Mouse (Mus musculus) frontal cortex, adult 2 months (tissue): Measurements from ENCODE around the gene Ruvbl1. TPM values are rescaled to one million over a fixed set of nuclear protein-coding genes. Genes with fewer than 3 reads are reported as not detected.
A peak's percentile ranks its signal among the peaks of the same experiment; 100 is the strongest.

ENCODE experiments used
- DNase-seq, 2 experiments: peaks; one replicate each; pipeline ENCODE4 v3.0.0; 2022; ENCODE audit warnings: low spot score in 1 of 2; ENCODE audit errors: extremely low spot score in 1 of 2
- polyA plus RNA-seq: library from polyadenylated mRNA; depleted of rRNA; stranded (reverse); fragments of >200 nt; gene quantifications from 2 replicates; pipeline ENCODE4 v1.2.3, GENCODE M21; 2012; rRNA removed

Ruvbl1 gene
- 46.2 and 48.2 TPM in 2 replicates for polyA plus RNA-seq

DNA sequence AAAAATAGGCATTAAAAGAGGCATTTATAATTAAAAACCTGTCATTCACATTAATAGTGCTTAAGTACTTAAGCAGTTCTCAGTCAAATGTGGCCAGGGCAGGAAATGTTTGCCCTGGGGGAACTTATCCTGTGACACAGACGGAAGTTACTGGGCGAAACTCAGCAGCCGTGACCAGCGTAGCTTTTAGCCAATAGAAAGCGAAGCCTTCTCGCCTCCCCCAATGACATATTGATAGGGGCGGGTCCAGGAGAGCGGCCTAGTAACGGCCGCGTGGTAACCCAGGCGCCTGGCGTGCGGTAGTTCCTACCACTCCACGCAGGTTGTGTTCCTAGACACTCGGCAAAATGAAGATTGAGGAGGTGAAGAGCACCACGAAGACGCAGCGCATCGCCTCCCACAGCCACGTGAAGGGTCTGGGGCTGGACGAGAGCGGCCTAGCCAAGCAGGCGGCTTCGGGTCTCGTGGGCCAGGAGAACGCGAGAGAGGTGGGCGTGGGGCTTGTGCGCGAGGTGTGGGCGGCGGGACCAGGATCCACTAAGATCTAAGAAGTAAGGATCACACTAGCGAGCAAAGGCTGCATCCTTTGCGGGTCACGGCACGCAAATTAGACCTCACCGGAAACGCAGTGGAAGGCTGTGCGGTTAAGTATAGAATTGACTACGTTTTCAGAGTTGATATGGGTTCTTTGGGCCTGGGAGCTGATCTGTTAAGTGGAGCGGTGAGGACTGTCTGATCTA is at the start of gene Ruvbl1:
Gene Ruvbl1, plus strand, starts transcription at position 229 of the 740 bp plus-strand sequence.
- DNase-seq = peak; percentile 92 to 94

DNA sequence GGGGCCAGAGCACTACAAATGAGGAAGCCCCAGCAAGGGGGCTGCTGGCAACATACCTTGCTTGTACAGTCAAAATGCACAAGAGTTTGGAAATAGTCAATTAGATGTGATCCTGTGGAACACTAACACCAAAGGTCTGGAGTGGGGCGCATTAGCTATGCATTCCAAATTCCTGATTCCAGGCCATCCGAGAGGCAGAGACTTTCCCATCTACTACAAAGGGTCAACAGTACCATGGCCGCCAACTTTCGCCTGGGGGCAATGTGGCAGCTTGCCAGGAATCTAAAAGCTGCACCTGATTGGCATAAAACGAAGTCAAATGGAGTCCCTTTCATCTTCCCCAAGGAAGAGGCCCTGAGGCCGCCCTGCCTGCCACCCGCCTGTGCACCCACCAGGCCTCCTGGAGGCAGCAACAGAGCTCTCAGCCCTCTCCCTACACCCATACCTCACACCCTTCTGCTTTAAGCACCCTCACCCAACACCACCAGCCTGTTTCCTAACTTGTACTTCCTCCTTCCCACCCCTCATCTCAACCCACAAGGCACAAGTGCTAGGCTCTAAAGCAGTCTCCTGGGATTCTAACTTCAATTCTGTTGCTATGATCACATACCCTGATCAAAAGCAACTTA is 49.0 kb upstream of the Ruvbl1 start:
- no peak for DNase-seq

DNA sequence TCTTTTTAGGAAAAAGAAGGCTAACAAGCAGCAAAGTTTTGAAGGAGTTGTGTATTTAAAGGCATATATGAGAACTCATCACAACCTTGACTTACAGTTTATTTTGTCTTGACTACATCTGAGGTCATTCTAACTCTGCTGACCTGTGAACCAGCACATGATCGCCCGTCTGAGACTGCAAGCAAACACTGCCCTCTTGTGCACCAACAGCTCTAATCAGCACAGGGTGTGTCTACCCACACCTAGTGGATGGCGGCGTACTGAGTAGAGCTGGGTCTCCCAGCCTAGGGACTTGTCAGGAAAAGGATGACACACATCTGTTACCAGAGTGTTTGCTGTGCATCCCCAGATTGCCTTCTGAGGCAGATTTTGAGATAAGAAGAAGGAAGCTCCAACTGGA is 34.0 kb upstream of the Ruvbl1 start:
- no peak for DNase-seq

DNA sequence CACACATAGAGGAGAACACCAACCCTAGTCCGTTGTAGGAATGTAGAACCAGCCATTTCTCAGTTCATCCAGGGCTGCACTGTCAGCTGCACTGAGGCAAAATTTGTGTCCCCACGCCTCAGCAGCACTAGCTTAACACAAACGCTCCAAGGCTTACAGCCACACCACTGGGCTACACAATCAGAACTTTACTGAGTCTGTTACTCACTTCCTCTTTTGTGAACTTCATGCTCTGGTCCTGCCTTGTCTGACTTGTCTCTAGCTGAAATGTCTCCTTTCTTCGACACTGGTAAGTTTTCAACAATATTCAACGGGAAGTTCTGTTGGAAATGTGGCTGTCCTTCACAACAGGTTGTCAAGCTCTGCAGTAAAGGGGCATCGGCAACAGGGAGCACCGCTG is 29.6 kb upstream of the Ruvbl1 start:
- no peak for DNase-seq

DNA sequence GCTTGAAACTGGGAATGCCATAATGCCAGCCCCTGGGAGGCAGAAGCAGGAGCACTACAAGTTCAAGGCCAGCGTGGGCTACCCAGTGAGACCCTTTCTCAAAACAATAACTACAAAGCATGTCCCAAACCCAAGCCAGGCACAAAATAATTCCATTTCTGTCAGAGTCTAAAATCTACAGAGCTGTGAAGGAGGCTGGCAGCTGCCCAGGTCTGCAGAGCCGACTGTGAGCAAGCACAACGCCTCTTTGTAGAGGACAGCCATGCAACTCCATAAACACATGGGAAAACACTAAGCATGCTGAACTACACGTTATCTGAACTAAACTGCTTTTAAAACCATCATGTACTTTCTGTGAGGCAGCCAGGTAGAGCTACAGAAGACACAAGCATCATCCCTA is 26.2 kb upstream of the Ruvbl1 start:
- DNase-seq = peak; percentile 14 to 62

DNA sequence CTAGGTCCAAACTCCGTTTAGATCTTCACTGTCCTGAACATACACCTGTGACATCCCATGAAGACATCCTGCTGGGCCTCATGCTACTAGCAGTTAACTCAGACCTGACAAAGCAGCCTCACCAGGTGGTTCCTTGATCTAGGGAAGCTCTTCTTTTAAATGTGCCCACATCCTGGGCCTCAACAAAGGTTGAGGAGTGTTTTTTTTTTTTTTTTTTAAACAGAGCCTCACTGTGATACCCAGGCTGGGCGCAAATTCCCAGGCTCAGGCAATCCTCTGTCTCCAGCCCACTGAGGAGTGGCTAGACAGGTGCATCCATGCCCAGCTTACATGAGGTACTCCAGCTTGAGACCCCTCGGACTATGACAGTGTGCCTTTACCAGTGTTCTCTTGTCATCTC is 22.7 kb upstream of the Ruvbl1 start:
- no peak for DNase-seq

DNA sequence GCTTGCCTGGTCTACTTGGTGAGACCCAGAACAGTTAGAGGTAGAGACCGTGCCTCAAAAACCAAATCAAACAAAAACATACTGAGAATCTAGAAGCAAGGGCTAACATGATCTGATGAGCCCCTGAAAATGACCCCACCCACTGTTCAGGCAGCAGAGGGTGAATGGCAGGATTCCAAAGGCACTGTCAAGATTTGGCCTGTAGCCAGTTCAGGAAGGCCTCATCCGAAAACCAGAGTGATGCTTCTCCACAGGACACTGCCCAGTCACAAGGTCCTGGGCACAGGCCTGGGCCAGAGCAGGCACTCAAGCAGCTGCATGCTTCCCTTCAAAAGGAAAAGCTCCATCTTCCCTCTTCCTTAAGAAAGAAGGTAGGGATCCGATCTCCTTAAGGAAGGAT is 21.8 kb upstream of the Ruvbl1 start:
- no peak for DNase-seq

DNA sequence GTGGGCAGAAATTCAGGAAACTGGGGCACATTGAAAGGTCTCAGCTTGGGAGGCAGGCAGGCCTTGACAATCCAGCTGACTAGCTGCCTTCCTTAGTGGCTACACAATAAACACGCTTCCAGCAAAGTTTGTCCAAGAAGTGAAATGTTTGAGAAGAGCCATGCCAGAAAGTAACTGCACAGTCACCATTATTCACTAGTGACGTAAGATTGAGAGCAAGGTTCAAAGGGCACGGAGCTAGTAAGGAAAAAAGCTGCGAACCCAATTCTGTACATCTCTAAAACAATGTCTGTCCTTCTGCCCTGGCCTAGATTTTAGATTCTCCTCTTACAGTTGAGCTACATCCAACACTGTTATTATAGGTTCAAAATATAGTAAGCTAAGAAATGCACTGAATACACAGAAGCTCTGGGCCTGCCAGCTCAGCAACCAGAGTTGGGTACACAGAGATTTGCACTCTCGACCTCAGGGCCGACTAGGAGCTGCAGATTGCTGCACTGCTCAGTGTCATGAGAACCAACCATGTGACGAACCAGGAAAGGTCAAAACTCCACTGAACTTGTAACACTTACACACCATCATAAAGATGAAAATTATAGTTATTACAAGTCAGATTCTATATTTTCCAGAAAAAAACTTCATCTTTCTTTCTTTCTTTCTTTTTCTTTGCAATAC is 21.0 kb upstream of the Ruvbl1 start:
- no peak for DNase-seq

DNA sequence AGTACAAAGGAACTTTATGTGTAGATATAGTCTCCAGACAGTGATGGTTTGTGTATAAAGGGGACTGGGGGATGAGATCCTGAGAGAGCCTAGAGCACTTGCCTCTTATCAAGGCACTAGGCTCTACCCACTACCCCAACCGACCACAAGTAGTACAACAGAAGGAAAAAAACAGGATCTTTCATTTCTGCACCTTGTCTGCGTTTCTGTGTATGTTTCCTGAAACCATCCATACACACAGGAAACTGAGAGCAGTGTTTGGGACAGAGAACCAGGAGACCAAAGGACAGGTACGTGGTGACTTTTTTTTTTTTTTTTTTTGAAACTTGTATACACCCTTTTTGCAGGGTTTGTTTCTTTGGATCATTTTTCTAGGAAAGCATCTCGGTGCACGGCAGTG is 19.5 kb upstream of the Ruvbl1 start:
- DNase-seq = no peak

DNA sequence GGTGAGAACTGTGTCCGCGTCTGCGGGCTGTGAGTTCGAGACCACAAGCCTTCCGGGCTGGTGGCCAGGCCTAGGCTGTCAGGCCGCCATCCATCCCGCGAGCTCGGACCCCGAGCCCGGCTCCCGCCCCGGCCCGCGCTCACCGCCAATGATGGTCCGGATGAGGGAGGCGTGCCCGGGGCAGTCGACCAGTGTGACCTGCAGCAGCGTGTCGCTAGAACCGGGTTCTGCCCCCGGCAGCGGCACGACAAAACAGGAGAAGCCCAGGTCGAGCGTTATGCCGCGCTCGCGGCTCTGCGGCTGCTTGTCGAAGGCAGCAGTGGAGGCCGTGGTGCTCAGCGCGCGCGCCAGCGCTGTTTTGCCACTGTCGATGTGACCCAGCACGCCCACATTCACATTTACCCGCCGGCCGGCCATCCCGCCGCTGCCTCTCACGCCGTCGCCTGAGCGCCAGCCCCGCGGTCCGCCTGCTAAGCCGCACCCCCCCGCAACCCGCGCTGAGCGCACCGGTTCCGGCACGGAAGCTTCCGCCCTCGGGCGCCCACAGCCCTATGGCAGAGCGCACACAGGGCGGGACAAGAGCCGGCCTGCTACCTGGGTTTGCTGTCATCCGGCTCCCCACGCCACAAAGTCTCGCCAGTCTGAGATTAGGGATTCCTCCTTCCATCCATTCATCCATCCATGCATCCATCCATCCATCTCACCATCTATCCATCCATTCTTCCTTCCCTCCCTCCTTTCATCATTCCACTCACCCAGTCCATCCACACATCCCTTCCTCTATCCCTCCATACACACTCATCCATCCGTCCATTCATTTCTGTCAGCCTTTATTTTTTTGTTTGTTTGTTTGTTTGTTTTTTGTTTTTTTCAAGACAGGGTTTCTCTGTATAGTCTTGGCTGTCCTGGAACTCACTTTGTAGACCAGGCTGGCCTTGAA is 18.9 kb upstream of the Ruvbl1 start, which contains the start of gene Eefsec:
Gene Eefsec, minus strand, starts transcription at position 477 of the 940 bp plus-strand sequence.
- DNase-seq = peak; percentile 26 to 84

DNA sequence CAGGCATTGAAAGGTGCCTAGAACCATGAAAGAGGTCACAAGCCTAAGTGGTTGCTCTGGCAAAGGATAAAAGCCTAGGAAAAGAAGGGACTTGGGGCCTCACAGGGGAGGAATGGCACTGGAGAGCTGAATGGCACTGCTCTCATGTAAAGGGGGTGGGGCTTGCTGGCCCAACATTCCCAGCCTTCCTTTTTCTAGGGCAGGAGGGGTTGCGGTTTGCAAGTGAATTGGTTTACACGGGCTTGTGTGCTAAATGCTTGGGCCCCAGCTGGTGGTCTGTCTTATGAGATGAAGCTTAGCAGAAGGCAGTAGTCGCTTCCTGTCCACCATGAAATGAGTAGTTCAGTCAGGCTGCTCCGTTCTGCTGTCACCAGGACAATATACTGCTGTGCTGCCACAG is 17.8 kb upstream of the Ruvbl1 start:
- no peak for DNase-seq

DNA sequence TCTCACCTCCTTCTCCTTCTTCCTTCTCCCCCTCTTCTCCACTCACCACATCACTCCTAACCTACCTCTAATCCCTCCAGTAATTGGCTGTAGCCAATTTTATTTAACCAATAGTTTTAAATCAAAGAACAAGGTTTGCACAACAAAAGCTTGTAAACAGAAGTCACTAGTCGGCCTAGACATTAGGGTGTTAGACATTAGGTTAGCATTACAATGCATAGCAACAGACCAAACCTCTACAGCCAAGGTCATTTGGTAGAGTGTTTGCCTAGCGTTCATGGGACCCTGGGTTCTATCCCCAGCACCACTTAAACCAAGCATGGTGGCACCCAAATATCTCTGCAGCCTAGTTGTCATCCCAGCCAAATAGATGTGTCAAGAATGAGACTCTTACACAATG is 10.7 kb upstream of the Ruvbl1 start:
- no peak for DNase-seq

DNA sequence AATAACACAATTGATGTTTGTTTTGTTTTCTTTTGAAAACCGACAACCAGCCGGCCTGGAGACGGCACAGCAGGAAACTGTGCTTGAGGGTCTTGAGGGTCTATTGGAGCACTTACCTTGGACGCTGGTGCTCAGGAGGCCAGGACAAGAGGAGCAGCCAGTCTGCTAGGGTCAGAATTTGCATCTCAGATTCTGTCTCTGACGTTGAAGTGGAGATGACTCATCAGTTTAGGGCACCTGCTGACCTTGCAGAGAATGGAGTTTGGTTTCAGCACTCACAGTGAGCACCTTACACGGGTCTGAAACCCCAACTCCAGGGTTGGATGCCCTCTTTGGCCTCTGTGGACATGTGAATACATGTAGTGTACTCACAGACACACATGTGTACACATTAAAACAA is 4.7 kb downstream of the Ruvbl1 start:
- no peak for DNase-seq

DNA sequence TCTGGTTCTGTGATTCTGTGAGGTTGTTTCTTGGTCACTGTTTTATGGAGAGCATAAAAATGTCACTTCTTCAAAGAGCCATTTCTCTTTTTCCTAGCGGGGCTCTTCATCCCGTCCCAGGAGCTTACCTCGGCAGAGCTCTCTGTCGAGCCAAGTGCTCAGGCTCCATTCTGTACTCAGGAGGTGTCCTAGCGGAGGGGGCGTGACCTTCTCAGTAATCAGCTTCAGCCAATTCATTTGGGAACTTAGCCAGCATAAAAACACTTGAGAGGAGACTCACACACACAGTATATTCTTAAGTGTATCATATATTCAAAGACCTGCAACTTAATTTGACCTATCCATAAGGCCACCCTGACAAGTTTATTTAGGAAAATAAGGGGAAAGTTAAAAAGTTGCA is 15.2 kb downstream of the Ruvbl1 start:
- no peak for DNase-seq

DNA sequence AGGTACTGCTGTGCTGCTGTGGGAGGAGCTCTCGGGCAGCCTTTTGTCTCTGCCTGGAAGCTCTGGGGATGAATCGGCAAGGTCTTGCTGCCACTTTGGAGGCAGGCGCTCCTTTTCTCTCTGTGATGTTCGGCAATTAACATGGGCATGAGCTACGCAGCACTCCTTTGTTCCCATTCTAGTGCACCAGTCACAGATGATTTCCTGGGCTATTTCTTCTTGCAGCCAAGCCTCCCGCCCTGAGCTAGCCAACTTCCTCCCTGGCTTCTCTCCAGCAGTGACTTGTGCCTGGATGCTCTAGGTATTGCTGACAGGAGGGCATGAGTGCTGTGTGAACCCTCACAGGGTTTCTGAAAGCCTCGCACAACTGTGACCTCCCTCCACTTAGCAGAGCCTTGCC is 17.9 kb downstream of the Ruvbl1 start:
- no peak for DNase-seq

DNA sequence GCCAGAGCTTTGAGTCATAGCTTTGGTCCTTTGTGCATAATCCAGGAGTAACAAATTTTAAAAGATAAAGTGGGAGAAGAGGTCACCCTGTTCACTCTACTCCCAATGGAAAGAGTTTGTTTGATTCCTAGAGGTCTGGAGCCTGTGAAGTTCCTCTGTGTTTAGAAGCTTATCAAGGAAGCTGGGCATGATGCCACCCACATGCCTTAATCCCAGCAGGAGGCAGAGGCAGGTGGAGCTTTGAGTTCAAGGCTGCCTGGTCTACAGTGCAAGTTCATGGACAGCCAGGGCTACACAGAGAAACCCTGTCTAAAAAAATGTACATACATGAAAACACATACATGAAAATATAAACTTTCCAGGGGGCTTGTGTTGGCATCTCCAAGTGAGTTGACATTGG is 18.7 kb downstream of the Ruvbl1 start:
- no peak for DNase-seq

DNA sequence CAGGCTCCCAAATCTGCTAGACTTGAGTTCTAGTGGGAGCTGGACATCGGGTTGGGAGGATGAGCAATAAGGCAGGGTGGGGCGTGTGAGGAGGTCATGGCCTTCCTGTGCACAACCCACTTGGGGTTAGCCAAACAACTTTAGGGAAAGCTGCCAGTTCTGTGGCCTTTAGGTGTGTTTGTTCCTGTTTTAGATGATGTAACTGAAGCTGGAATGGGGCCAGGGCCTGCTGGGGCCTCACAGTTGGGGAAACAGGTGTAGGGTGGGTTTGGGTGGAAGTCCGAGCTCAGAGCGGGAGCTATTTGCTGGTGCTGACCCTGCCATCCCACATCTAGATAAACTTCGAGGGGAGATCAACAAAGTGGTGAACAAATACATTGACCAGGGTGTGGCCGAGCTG is 20.2 kb downstream of the Ruvbl1 start:
- DNase-seq = no peak

DNA sequence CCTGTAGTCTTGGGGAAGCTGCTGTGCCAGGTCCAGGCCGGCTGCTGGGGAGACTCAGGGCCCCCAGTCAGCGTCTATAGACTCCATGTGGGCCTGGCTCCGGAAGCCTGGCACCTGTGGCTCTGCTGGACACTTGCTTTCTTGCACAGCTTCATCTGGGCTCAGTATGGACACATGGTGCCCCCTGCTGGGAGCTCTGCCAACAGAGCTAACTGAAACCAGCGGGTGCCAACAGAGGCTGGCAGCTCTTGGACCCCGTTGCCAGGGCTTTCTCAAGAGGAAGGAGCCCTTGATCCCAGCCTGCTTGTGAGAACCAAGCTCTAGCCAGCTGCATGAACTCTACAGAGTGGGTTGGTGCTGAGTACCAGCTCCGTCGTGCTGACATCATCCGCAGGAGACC is 21.7 kb downstream of the Ruvbl1 start:
- peak in 1 of 2 experiments; percentile 77 for DNase-seq

DNA sequence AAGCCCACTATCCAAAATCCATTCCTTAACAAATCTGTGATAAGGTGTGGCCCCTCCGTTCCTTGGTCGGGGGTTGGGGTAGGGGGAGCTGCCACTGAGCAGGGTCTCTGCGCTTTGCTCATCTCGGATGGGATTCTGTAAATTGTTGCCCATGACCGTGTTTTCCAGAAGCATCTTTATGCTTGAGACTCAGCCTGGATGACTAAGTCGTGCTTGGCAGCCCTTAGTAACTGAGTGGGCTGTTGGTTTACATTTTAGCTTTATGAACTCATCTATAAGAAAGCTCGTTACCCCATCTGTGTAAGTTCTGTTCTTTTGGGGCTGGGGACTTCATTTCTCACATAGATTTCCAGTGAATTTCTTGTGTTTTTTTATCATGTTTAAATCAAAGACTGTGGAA is 23.8 kb downstream of the Ruvbl1 start:
- DNase-seq = peak in 1 of 2 experiments; percentile 53

DNA sequence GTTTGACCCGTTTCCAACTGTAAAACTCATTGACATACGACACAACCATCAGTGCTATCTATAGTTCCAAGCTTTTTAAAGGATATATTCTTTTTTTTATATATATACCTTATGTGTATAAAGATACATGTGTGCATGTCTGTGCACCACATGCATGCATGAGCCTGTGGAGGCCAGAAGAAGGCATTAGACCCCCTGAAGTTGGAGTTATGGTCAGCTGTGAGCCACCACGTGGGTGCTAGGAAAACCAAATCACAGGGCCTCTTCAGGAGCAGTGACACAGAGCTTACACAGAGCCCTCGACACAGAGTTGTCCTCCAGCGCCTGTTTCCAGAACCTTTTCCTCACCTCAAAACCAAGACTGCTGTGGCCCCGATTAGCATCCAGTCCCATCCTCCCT is 24.6 kb downstream of the Ruvbl1 start:
- no peak for DNase-seq
